Mouse (Mus musculus) hindbrain, embryonic 11.5 days (tissue): ENCODE results near the gene Negr1. TPM values are rescaled to one million over a fixed set of nuclear protein-coding genes. Genes with fewer than 3 reads are reported as not detected.
A peak's percentile ranks its signal among the peaks of the same experiment; 100 is the strongest.

Experiments used
- ATAC-seq: fragments of 200-750 bp; cut with Nextera tagmentation; 2 replicates; pipeline ENCODE4 v1.8.0; 2017; ENCODE audit warnings: mild to moderate bottlenecking, moderate TSS enrichment, moderate library complexity; ENCODE audit not compliant: low FRiP score
- DNase-seq: peaks from one replicate; pipeline ENCODE4 v3.0.0-alpha.2; 2015; ENCODE audit warnings: low spot score
- H3K27ac ChIP-seq: fragments of 300-500 bp; sonication (generic); 2 replicates; pipeline ENCODE4 v1.5.1; 2014; ENCODE audit warnings: mild to moderate bottlenecking, low read depth, low read length
- H3K27me3 ChIP-seq: fragments of 300-500 bp; sonication (generic); 2 replicates; pipeline ENCODE4 v1.6.1; 2014; ENCODE audit warnings: mild to moderate bottlenecking, low read length, moderate library complexity, mixed read lengths; ENCODE audit not compliant: control insufficient read depth, insufficient read depth
- H3K36me3 ChIP-seq: fragments of 300-500 bp; sonication (generic); 2 replicates; pipeline ENCODE4 v1.6.1; 2014; ENCODE audit warnings: mild to moderate bottlenecking, low read length, moderate library complexity, mixed read lengths; ENCODE audit not compliant: control insufficient read depth, insufficient read depth
- H3K4me1 ChIP-seq: fragments of 300-500 bp; sonication (generic); replicated peaks from 2 replicates; pipeline ENCODE4 v1.6.1; 2014; ENCODE audit warnings: low read length, mixed read lengths; ENCODE audit not compliant: control insufficient read depth, insufficient read depth
- H3K4me2 ChIP-seq: fragments of 300-500 bp; sonication (generic); replicated peaks from 2 replicates; pipeline ENCODE4 v1.6.1; 2014; ENCODE audit warnings: mild to moderate bottlenecking, low read depth, low read length
- H3K4me3 ChIP-seq: fragments of 300-500 bp; sonication (generic); 2 replicates; pipeline ENCODE4 v1.5.1; 2014; ENCODE audit warnings: low read depth, low read length
- H3K9ac ChIP-seq: fragments of 300-500 bp; sonication (generic); 2 replicates; pipeline ENCODE4 v1.6.1; 2014; ENCODE audit warnings: low read depth, low read length
- H3K9me3 ChIP-seq: fragments of 300-500 bp; sonication (generic); 2 replicates; pipeline ENCODE4 v1.6.1; 2016; ENCODE audit warnings: low read length; ENCODE audit not compliant: control insufficient read depth
- WGBS: fragments of 180-500 bp; shearing (Covaris S2); extraction: QIAGEN DNeasy Blood & Tissue Kit; methylation state at CpG from one replicate; pipeline ENCODE4 v1.1.7; 2014; 5-methylcytosine and 5-hydroxymethylcytosine counted together
- polyA plus RNA-seq: library from polyadenylated mRNA; unstranded; fragments of >200 nt; fragmentation: Nextera tagmentation; extraction: Ambion mirVana; gene quantifications from 2 replicates; pipeline ENCODE4 v1.2.1, GENCODE M21; 2014

Gene Negr1
- polyA plus RNA-seq, 1 experiment from 2014 or later, result 7.7 TPM

DNA sequence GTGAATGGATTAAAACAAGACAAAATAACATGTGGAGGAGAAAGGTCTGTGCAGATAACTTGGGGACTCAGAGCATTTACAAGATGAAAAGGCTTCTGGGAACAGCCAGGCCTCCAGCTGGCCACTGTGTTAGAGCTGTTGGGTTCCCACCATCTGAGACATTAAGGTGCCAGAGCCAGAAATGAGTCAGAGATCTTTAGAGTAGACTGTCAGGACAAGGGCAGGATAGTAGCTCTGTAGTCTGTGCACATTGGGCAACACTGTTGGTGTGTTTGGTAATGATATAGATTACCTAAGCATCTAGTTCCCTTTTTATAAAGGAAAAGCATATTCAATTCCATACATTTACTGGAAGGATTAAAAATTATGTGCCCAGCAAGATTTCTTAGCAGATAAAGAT, 710.8 kb downstream of the Negr1 start:
- H3K27me3 ChIP-seq, result no peaks in the 10 kb centered on the region
- DNase-seq (no peak), ATAC-seq (no peak)
- no peaks in the 10 kb centered on the region for H3K4me1 ChIP-seq
- no peak overlapping the region for H3K9ac ChIP-seq
- H3K27ac ChIP-seq, result no peak overlapping the region
- H3K4me3 ChIP-seq, result no peak overlapping the region
- H3K9me3 ChIP-seq, result no peaks in the 10 kb centered on the region
- H3K4me2 ChIP-seq, result no peak overlapping the region
- no peaks in the 10 kb centered on the region for H3K36me3 ChIP-seq

DNA sequence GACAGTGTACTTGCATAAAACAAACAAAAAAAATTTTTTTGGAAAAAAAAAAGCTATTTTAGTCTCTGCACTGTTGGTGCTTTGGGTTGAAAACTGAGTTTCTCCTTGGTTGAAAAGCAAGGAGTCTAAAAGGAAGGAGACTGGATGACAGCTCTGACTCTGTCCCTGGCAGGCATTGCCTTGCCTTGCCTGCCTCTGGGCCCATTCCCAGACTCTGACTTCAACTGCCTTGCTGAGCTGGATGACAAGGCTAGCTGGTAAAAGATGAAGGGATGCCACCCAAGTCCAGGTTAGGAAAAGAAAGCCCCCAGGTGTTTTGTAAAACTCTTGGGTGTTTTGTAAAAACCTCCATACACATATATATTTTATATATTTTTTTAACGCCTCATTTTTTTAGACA, 712.5 kb downstream of the Negr1 start:
- Histone ChIP-seq H3K27me3 (no peaks in the 10 kb centered on the region), H3K27ac (no peak overlapping the region), H3K4me1 (no peaks in the 10 kb centered on the region), H3K4me2 (no peak overlapping the region), H3K9ac (no peak overlapping the region), H3K9me3 (no peaks in the 10 kb centered on the region), H3K4me3 (no peak overlapping the region), H3K36me3 (no peaks in the 10 kb centered on the region)
- ATAC-seq, result no peak
- WGBS, result 82% methylated on average over 1 of the region's 1 CpGs
- DNase-seq, result no peak

DNA sequence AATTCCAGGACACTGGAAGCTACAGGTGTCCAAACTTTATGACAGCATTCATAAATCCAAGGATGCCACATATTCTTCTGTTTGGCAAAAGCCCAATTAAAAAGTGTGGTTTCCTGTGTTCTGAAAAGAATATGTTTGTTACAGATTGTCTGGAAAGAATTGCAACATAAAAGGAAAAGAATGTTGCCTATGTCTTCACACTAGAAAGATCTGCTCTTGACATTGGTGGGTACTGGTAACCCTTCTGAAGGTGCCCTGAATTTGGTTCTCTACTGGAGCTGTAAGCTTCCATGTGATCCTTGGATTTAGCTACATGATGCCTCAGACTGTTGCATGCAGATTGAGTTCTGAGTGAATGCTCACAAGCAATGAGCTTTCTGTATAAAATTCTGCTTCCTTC, 718.1 kb downstream of the Negr1 start:
- Histone ChIP-seq H3K4me1 (no peaks in the 10 kb centered on the region), H3K9me3 (no peaks in the 10 kb centered on the region), H3K27me3 (no peaks in the 10 kb centered on the region), H3K36me3 (no peaks in the 10 kb centered on the region), H3K9ac (no peak overlapping the region), H3K4me3 (no peak overlapping the region), H3K27ac (no peak overlapping the region), H3K4me2 (no peak overlapping the region)
- DNase-seq (no peak), ATAC-seq (no peak)

DNA sequence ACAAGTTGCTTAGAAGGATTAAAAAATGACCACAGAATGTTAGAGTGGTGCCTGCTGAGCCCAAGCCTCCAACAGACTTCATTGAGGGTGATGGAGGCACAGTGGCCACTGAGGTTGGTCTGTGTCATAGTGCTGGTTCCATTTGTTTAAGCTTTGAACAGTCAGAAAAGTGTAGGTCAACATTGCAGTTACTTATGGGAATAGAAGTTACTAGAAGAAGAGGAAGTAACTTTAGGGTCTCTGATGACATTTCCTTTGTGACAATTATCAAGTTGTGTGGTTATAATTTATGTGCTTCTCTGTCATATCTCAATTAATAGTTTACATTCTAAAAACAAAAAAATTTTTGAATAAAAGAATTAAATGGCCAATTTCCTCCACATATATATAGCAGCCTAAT, 719.7 kb downstream of the Negr1 start:
- DNase-seq (no peak), ATAC-seq (no peak)
- no peak overlapping the region for H3K4me3 ChIP-seq
- H3K9ac ChIP-seq, result no peak overlapping the region
- H3K4me1 ChIP-seq, result no peaks in the 10 kb centered on the region
- H3K4me2 ChIP-seq, result no peak overlapping the region
- H3K9me3 ChIP-seq, result no peaks in the 10 kb centered on the region
- no peaks in the 10 kb centered on the region for H3K36me3 ChIP-seq
- H3K27me3 ChIP-seq, result no peaks in the 10 kb centered on the region
- H3K27ac ChIP-seq, result no peak overlapping the region

DNA sequence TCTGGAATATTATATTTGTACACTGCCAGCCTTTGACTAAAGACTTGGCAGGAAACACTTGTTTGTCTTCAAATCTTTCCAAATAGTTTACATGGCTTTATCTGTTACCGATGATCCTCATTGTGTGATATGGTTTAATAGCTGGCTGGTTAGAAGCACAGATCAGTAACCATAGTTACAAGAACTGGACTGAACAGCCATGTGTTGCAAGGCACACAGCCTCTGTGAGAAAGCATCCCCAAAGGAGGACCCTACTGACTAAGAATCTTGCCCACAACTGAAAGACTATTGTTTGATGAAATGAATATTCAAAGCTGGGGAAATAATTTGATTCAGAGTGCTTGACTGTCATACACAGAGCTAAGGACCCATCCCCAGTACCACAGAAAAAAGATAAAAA, 729.7 kb downstream of the Negr1 start:
- H3K4me2 ChIP-seq, result no peak overlapping the region
- WGBS, result 33% methylated on average over 1 of the region's 1 CpGs

DNA sequence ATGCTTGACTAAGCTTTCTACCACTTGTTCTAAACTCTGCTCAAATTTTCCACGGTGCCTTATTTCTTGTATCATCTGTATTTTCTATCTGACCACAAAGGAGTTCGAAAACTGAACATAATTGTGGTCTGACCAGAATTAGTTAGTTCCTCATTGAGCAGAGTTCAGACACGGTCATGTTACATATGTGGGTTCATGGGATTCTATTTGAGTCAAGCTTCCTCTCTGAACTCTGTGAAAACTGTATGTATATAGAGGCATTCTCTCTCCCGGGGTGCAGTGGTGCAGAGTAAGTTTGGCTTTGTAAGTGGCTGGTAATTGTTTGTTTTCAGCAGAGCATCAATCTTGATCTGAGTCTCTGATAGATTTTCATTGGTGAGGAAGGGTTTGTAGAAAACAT, 735.6 kb downstream of the Negr1 start:
- 54% methylated on average over 4 of the region's 4 CpGs for WGBS

More for the DNA sequence above, 729.7 kb downstream of the Negr1 start:
- H3K9me3 ChIP-seq, result no peaks in the 10 kb centered on the region
- H3K4me3 ChIP-seq, result no peak overlapping the region
- H3K9ac ChIP-seq, result no peak overlapping the region
- ATAC-seq (peak; percentile 88), DNase-seq (no peak)
- no peaks in the 10 kb centered on the region for H3K4me1 ChIP-seq
- H3K27ac ChIP-seq, result no peak overlapping the region
- H3K36me3 ChIP-seq, result no peaks in the 10 kb centered on the region
- no peaks in the 10 kb centered on the region for H3K27me3 ChIP-seq

DNA sequence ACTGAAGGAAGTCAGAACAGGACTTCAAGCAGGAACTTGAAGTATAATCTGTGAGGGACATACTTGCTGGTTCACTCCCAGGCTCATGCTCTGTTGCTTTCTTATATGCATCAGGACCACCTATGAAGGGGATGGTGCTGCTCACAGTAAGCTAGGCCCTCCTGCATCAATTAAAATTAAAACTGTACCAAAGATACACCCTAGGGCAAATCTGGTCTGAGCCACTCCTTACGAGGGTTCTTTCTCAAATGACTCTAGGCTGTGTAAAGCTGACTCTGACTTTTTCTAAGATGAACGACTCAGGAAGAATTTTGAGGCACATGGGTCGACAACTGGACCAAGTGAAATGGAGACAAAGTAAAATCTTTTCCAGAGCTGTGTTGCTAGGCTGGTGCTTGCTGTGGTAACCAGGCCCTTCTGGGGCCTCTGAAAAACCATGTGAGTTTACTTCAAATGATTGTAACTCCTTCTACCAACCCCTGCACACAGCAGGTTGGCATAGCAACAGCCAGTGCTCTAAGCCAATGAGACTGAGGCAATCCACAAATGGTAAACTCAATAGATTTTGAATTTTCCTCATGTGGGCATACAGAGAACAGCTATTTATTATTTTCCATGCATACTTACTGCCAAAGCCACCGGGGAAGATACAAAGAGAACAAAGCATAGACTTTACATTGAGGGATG, 742.0 kb downstream of the Negr1 start:
- Histone ChIP-seq H3K4me1 (no peaks in the 10 kb centered on the region), H3K4me3 (no peak overlapping the region), H3K9ac (no peak overlapping the region), H3K27ac (no peak overlapping the region), H3K4me2 (no peak overlapping the region), H3K36me3 (no peaks in the 10 kb centered on the region), H3K9me3 (no peaks in the 10 kb centered on the region), H3K27me3 (no peaks in the 10 kb centered on the region)
- ATAC-seq (peak; percentile 50), DNase-seq (no peak)
- WGBS, result 67% methylated on average over 4 of the region's 4 CpGs

More for the DNA sequence above, 735.6 kb downstream of the Negr1 start:
- DNase-seq (no peak), ATAC-seq (no peak)
- Histone ChIP-seq H3K9me3 (no peaks in the 10 kb centered on the region), H3K27ac (no peak overlapping the region), H3K9ac (no peak overlapping the region), H3K4me3 (no peak overlapping the region), H3K4me1 (no peaks in the 10 kb centered on the region), H3K4me2 (no peak overlapping the region), H3K36me3 (no peaks in the 10 kb centered on the region), H3K27me3 (no peaks in the 10 kb centered on the region)

DNA sequence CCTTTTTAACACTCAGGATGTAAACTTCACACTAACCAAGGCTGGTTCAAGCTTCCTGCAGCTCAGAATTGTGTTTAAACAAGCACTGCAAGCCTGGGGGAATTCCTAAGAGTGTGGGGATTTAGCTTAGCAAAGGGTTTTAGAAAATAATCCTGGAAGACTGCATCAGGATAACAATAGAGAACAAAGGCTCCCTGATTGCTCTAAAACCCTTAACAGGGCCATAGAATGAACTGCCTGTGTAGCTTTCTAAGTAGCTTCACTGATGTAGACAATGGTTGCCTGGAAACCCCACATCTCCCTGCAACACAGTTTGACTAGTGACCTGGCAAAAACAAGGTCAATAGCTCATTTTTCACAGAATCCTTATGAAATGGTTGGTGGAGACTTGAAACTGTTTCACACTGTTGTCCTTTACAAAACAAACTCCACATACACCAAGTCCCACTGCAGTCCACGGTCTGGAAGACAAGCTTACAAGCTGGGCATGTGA, 759.5 kb downstream of the Negr1 start:
- H3K4me1 ChIP-seq, result peaks cover 4% of the 10 kb centered on the region
- WGBS, result 30% methylated on average over 1 of the region's 1 CpGs
- no peak overlapping the region for H3K4me2 ChIP-seq
- DNase-seq, result peak; percentile 80
- no peak overlapping the region for H3K9ac ChIP-seq
- peak overlapping the region; percentile 76 for H3K27ac ChIP-seq
- peak; percentile 92 for ATAC-seq
- no peaks in the 10 kb centered on the region for H3K9me3 ChIP-seq
- no peak overlapping the region for H3K4me3 ChIP-seq
- H3K36me3 ChIP-seq, result no peaks in the 10 kb centered on the region
- no peaks in the 10 kb centered on the region for H3K27me3 ChIP-seq

DNA sequence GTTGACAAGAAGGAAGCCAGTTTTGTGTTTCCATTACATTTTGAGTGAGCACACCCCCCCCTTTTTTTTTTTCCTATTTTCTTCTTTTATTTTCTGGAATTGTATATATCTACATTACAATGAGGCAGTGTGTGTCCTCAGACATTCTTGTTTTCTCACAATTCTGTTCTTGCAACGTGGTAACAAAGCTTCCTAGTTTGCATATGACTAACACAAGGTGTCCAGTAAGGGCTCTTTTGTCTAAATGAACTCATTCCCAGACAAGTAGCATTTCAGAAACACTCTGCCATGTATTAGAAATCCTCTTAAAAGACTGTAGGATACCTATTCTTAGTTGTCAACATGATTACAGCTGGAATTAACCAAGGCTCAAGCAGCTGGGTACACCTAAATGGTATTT, 760.2 kb downstream of the Negr1 start:
- DNase-seq, result peak; percentile 25
- Histone ChIP-seq H3K4me1 (peaks cover 4% of the 10 kb centered on the region), H3K4me2 (no peak overlapping the region), H3K9ac (no peak overlapping the region), H3K27me3 (no peaks in the 10 kb centered on the region), H3K9me3 (no peaks in the 10 kb centered on the region), H3K27ac (peak overlapping the region; percentile 76), H3K4me3 (no peak overlapping the region), H3K36me3 (no peaks in the 10 kb centered on the region)
- 19% methylated on average over 1 of the region's 1 CpGs for WGBS
- peak; percentile 81 for ATAC-seq
